Mouse (Mus musculus) neural tube, embryonic 15.5 days (tissue): ENCODE results near the gene Armc12. TPM values are rescaled to one million over a fixed set of nuclear protein-coding genes. Genes with fewer than 3 reads are reported as not detected.
A peak's percentile ranks its signal among the peaks of the same experiment; 100 is the strongest.

Experiments used
- ATAC-seq: fragments of 200-750 bp; cut with Nextera tagmentation; 2 replicates; pipeline ENCODE4 v1.8.0; 2017; ENCODE audit warnings: mild to moderate bottlenecking, moderate TSS enrichment, moderate library complexity; ENCODE audit not compliant: low FRiP score
- H3K27ac ChIP-seq: fragments of 300-500 bp; sonication (generic); replicated peaks from 2 replicates; pipeline ENCODE4 v1.5.1; 2015; ENCODE audit warnings: mild to moderate bottlenecking, inconsistent platforms
- H3K27me3 ChIP-seq: fragments of 300-500 bp; sonication (generic); replicated peaks from 2 replicates; pipeline ENCODE4 v1.6.1; 2015; ENCODE audit warnings: inconsistent platforms
- H3K36me3 ChIP-seq: fragments of 300-500 bp; sonication (generic); 2 replicates; pipeline ENCODE4 v1.6.1; 2015; ENCODE audit warnings: inconsistent platforms
- H3K4me1 ChIP-seq: fragments of 300-500 bp; sonication (generic); 2 replicates; pipeline ENCODE4 v1.6.1; 2015; ENCODE audit warnings: inconsistent platforms
- H3K4me2 ChIP-seq: fragments of 300-500 bp; sonication (generic); 2 replicates; pipeline ENCODE4 v1.6.1; 2015; ENCODE audit warnings: inconsistent platforms, mild to moderate bottlenecking, moderate library complexity
- H3K4me3 ChIP-seq: fragments of 300-500 bp; sonication (generic); replicated peaks from 2 replicates; pipeline ENCODE4 v1.5.1; 2015; ENCODE audit warnings: mild to moderate bottlenecking, inconsistent platforms
- H3K9ac ChIP-seq: fragments of 300-500 bp; sonication (generic); replicated peaks from 2 replicates; pipeline ENCODE4 v1.6.1; 2015; ENCODE audit warnings: mild to moderate bottlenecking, inconsistent platforms
- H3K9me3 ChIP-seq: fragments of 300-500 bp; sonication (generic); replicated peaks from 2 replicates; pipeline ENCODE4 v1.6.1; 2016; ENCODE audit warnings: inconsistent platforms
- WGBS: fragments of 180-500 bp; shearing (Covaris S2); methylation state at CpG from one replicate; pipeline ENCODE4 v1.1.7; 2015; ENCODE audit warnings: mixed read lengths; 5-methylcytosine and 5-hydroxymethylcytosine counted together
- microRNA-seq: library from miRNA; unstranded; fragments of <30 nt; microRNA quantifications from one replicate; pipeline ENCODE4, GENCODE M21; 2017
- polyA plus RNA-seq: library from polyadenylated mRNA; unstranded; fragments of >200 nt; fragmentation: Nextera tagmentation; extraction: Ambion mirVana; gene quantifications from 2 replicates; pipeline ENCODE4 v1.2.1, GENCODE M21; 2015

Gene Armc12
- polyA plus RNA-seq, 1 experiment from 2014 or later: not detected

- Histone ChIP-seq H3K4me3 (no peak overlapping the region), H3K9ac (no peak overlapping the region), H3K36me3 (no peaks in the 10 kb centered on the region), H3K27ac (no peak overlapping the region), H3K4me2 (no peak overlapping the region), H3K9me3 (no peaks in the 10 kb centered on the region), H3K4me1 (peaks cover 10% of the 10 kb centered on the region), H3K27me3 (no peaks in the 10 kb centered on the region; the same call in 1 of the 2 replicates)
- 88% methylated on average over 6 of the region's 6 CpGs for WGBS
- no peak for ATAC-seq
Measured at GRCm38 (mm10) chr17:28572941-28573340, 42.3 kb downstream of the Armc12 start.

- 17% methylated on average over 49 of the region's 50 CpGs for WGBS
- peaks cover 13% of the 10 kb centered on the region for H3K4me1 ChIP-seq
Measured at GRCm38 (mm10) chr17:28575244-28576125, 44.9 kb downstream of the Armc12 start, which contains the start of gene Lhfpl5. TSS of gene Lhfpl5 (plus strand) at chr17:28575641.

GRCm38 (mm10) chr17:28580396-28580795, 49.8 kb downstream of the Armc12 start:
- Histone ChIP-seq H3K9ac (no peak overlapping the region), H3K27me3 (no peaks in the 10 kb centered on the region), H3K4me1 (peaks cover 8% of the 10 kb centered on the region), H3K9me3 (no peaks in the 10 kb centered on the region), H3K36me3 (no peaks in the 10 kb centered on the region), H3K27ac (no peak overlapping the region), H3K4me2 (no peak overlapping the region), H3K4me3 (no peak overlapping the region)
- ATAC-seq: no peak
- WGBS: 3% methylated on average over 9 of the region's 9 CpGs

More at GRCm38 (mm10) chr17:28575244-28576125, 44.9 kb downstream of the Armc12 start, which contains the start of gene Lhfpl5:
- Histone ChIP-seq H3K4me3 (peak within 1 kb of the TSS; percentile 43), H3K36me3 (no peaks in the 10 kb centered on the region), H3K27me3 (no peaks in the 10 kb centered on the region; the same call in 1 of the 2 replicates), H3K9ac (peak within 1 kb of the TSS; percentile 40), H3K9me3 (no peaks in the 10 kb centered on the region), H3K4me2 (peak within 1 kb of the TSS; percentile 81), H3K27ac (no peak within 1 kb of the TSS)
- ATAC-seq: peak; percentile 84

- Histone ChIP-seq H3K9me3 (no peaks in the 10 kb centered on the region), H3K4me2 (no peak overlapping the region), H3K36me3 (no peaks in the 10 kb centered on the region), H3K9ac (no peak overlapping the region), H3K27me3 (no peaks in the 10 kb centered on the region), H3K4me1 (peaks cover 3% of the 10 kb centered on the region; the same call in 1 of the 2 replicates), H3K4me3 (no peak overlapping the region), H3K27ac (no peak overlapping the region)
- 60% methylated on average over 2 of the region's 2 CpGs for WGBS
- no peak for ATAC-seq
Measured at GRCm38 (mm10) chr17:28581056-28581455, 50.5 kb downstream of the Armc12 start.

GRCm38 (mm10) chr17:28586509-28586908, 55.9 kb downstream of the Armc12 start:
- H3K4me3 ChIP-seq: no peak overlapping the region
- no peak overlapping the region for H3K27ac ChIP-seq
- no peak overlapping the region for H3K4me2 ChIP-seq
- no peak overlapping the region for H3K9ac ChIP-seq
- no peaks in the 10 kb centered on the region for H3K9me3 ChIP-seq
- no peaks in the 10 kb centered on the region for H3K27me3 ChIP-seq
- ATAC-seq: no peak
- 83% methylated on average over 3 of the region's 3 CpGs for WGBS
- H3K4me1 ChIP-seq: no peaks in the 10 kb centered on the region
- peaks cover 42% of the 10 kb centered on the region for H3K36me3 ChIP-seq

- H3K4me3 ChIP-seq: no peak overlapping the region
- no peaks in the 10 kb centered on the region for H3K9me3 ChIP-seq
- H3K9ac ChIP-seq: no peak overlapping the region
- no peaks in the 10 kb centered on the region for H3K27me3 ChIP-seq
- no peaks in the 10 kb centered on the region for H3K4me1 ChIP-seq
- H3K4me2 ChIP-seq: no peak overlapping the region
- H3K27ac ChIP-seq: no peak overlapping the region
- no peak for ATAC-seq
- H3K36me3 ChIP-seq: peaks cover 62% of the 10 kb centered on the region
- 85% methylated on average over 2 of the region's 2 CpGs for WGBS
Measured at GRCm38 (mm10) chr17:28588591-28588990, 58.0 kb downstream of the Armc12 start.

Small RNAs within 50 kb of the gene (microRNA-seq; reads per million reads assigned to microRNA genes)
- gene Gm25195: not detected
- gene Mir6969: not detected

Other genes with a start within 250 kb of the Armc12 start
- gene Fance, start 217.3 kb upstream of the Armc12 start, polyA plus RNA-seq: 26.3 and 30.3 TPM in 2 replicates
- 329 and 387 TPM in 2 replicates for gene Rpl10a, start 202.3 kb upstream of the Armc12 start, polyA plus RNA-seq
- 1.5 and 3.2 TPM in 2 replicates for gene Tead3, start 180.0 kb upstream of the Armc12 start, polyA plus RNA-seq
- 1.1 and 1.5 TPM in 2 replicates for gene Tulp1, start 165.6 kb upstream of the Armc12 start, polyA plus RNA-seq
- gene Fkbp5, start 13.3 kb upstream of the Armc12 start, polyA plus RNA-seq: 27.2 and 51.1 TPM in 2 replicates
- not detected in 2 replicates for gene Clpsl2, start 18.6 kb downstream of the Armc12 start, polyA plus RNA-seq
- 20.5 TPM in 1 of 2 replicates, not detected in the other for gene Clps, start 30.0 kb downstream of the Armc12 start, polyA plus RNA-seq
- 17.5 and 20.2 TPM in 2 replicates for gene Lhfpl5, start 44.8 kb downstream of the Armc12 start, polyA plus RNA-seq
- 85.4 and 90.7 TPM in 2 replicates for gene Srpk1, start 91.9 kb downstream of the Armc12 start, polyA plus RNA-seq
- 0.88 and 1.0 TPM in 2 replicates for gene Slc26a8, start 159.4 kb downstream of the Armc12 start, polyA plus RNA-seq
- 25.2 and 31.0 TPM in 2 replicates for gene Mapk14, start 160.5 kb downstream of the Armc12 start, polyA plus RNA-seq
- gene AC170998.1, start 195.3 kb downstream of the Armc12 start, polyA plus RNA-seq: 2.7 and 3.0 TPM in 2 replicates
- gene Mapk13, start 238.5 kb downstream of the Armc12 start, polyA plus RNA-seq: 1.2 and 13.6 TPM in 2 replicates